Mouse (Mus musculus) small intestine, adult 2 months (tissue): ENCODE measurements around the gene Pik3r6.
A peak's percentile ranks its signal among the peaks of the same experiment; 100 is the strongest.

Source experiments
- CTCF ChIP-seq: fragments of 200-500 bp; IDR thresholded peaks from 2 replicates; pipeline ENCODE4 v1.5.1; 2012; ENCODE audit warnings: low read depth, mild to moderate bottlenecking, control low read depth, inconsistent platforms, low read length, moderate library complexity, mixed read lengths; ENCODE audit not compliant: insufficient replicate concordance, insufficient read length; ENCODE audit errors: extremely low read depth
- POLR2A ChIP-seq: fragments of 200-500 bp; IDR thresholded peaks from 2 replicates; pipeline ENCODE4 v1.6.1; 2012; ENCODE audit warnings: low read depth, mild to moderate bottlenecking, control low read depth, inconsistent platforms, low read length, moderate library complexity

GRCm38 (mm10) chr11:68559546-68559945, 56.7 kb downstream of the Pik3r6 start:
- TF ChIP-seq CTCF (peak; percentile 27; the same call in 1 of the 2 replicates), POLR2A (no peak)
